Mouse (Mus musculus) lung, adult 2 months (tissue): ENCODE measurements around the gene Ndufs2.

Experiments used
- CTCF ChIP-seq: fragments of 200-500 bp; IDR thresholded peaks from 2 replicates; pipeline ENCODE4 v1.5.1; 2011; ENCODE audit warnings: mild to moderate bottlenecking, low read length, control low read depth; ENCODE audit not compliant: insufficient read depth
- POLR2A ChIP-seq: fragments of 200-500 bp; IDR thresholded peaks from 2 replicates; pipeline ENCODE4 v1.6.1; 2011; ENCODE audit warnings: low read depth, mild to moderate bottlenecking, control low read depth, low read length, borderline replicate concordance; ENCODE audit errors: extremely low read depth

- TF ChIP-seq CTCF (no peak), POLR2A (no peak)
Measured at GRCm38 (mm10) chr1:171286517-171286916, 35.3 kb upstream of the Ndufs2 start.
